Mouse (Mus musculus) CD8-positive naive resting alpha-beta T cell, adult 2 months (primary cell): ENCODE measurements around the gene Serpina11.
"Not testable (repeated sequence)": the region's sequence is repeated elsewhere in the genome, so short reads cannot be mapped to it uniquely, and the experiment has no call there.

ENCODE experiments used
- DNase-seq, 2 experiments: peaks; one replicate each; pipeline ENCODE4 v3.0.0; 2022; ENCODE audit warnings: low read depth in 2 of 2, low spot score in 2 of 2

Gene Serpina11

GRCm38 (mm10) chr12:103977060-103977459 lies 12.7 kb downstream of the Serpina11 start:
- no peak for DNase-seq

- DNase-seq: no peak
Measured at GRCm38 (mm10) chr12:103971080-103971479, 18.7 kb downstream of the Serpina11 start.

GRCm38 (mm10) chr12:103969577-103970116 lies 20.1 kb downstream of the Serpina11 start:
- DNase-seq: no peak

- no peak for DNase-seq
Measured at GRCm38 (mm10) chr12:103966761-103967160, 23.0 kb downstream of the Serpina11 start.

- DNase-seq: no peak
Measured at GRCm38 (mm10) chr12:103963288-103963687, 26.5 kb downstream of the Serpina11 start.

GRCm38 (mm10) chr12:103962860-103963259 lies 26.9 kb downstream of the Serpina11 start:
- no peak for DNase-seq

- no peak for DNase-seq
Measured at GRCm38 (mm10) chr12:103962337-103962736, 27.4 kb downstream of the Serpina11 start.

GRCm38 (mm10) chr12:103961716-103962115 lies 28.0 kb downstream of the Serpina11 start:
- no peak for DNase-seq

GRCm38 (mm10) chr12:103958798-103959197 lies 31.0 kb downstream of the Serpina11 start, which contains the start of gene Serpina1e:
Gene Serpina1e, minus strand, starts transcription at chr12:103958975.
- DNase-seq: no peak

- not testable (repeated sequence) for DNase-seq
Measured at GRCm38 (mm10) chr12:103956555-103956954, 33.2 kb downstream of the Serpina11 start.

- not testable (repeated sequence) for DNase-seq
Measured at GRCm38 (mm10) chr12:103952972-103953371, 36.8 kb downstream of the Serpina11 start.

- DNase-seq: no peak
Measured at GRCm38 (mm10) chr12:103946243-103946642, 43.5 kb downstream of the Serpina11 start.
